Mouse (Mus musculus): ENCODE results near the gene Wfdc6b. TPM values are rescaled to one million over a fixed set of nuclear protein-coding genes. Genes with fewer than 3 reads are reported as not detected.

The Wfdc6b gene
- polyA plus RNA-seq, 1 experiment: not detected

- H3K27me3 ChIP-seq (ENCODE audit: control insufficient read depth, insufficient read depth, insufficient read length): peaks cover 13% of the 10 kb centered on the region
- no peak for TF ChIP-seq MAX (IDR thresholded peaks at IDR 0.05; ENCODE audit: low read depth)
- TF ChIP-seq MYOD1 (IDR thresholded peaks at IDR 0.05; ENCODE audit: control insufficient read depth in 1 of 3, insufficient read length in 2 of 3, low read depth in 2 of 3): no peak
- TF ChIP-seq TCF12 (IDR thresholded peaks at IDR 0.05; ENCODE audit: insufficient read depth, poor library complexity, severe bottlenecking): no peak
- TF ChIP-seq POLR2A (IDR thresholded peaks at IDR 0.05; ENCODE audit: insufficient read length, low read depth): no peak
- no peak for TF ChIP-seq POLR2AphosphoS2 (IDR thresholded peaks at IDR 0.05; ENCODE audit: insufficient read length, low read depth)
- TF ChIP-seq SRF (IDR thresholded peaks at IDR 0.05; ENCODE audit: control insufficient read depth, insufficient read length, low read depth): no peak
- TF ChIP-seq E2F4 (IDR thresholded peaks at IDR 0.05; ENCODE audit: insufficient read depth): no peak
- TF ChIP-seq TCF3 (IDR thresholded peaks at IDR 0.05; ENCODE audit: insufficient read length, low read depth): no peak
- TF ChIP-seq MYOG (IDR thresholded peaks at IDR 0.05; ENCODE audit: control insufficient read depth in 1 of 3, insufficient read depth in 1 of 3, insufficient read length in 2 of 3, low read depth in 2 of 3): no peak
- TF ChIP-seq REST (IDR thresholded peaks at IDR 0.05; ENCODE audit: insufficient read depth, insufficient read length): no peak
- no peak for TF ChIP-seq CEBPB (IDR thresholded peaks at IDR 0.05; ENCODE audit: insufficient read depth, poor library complexity, severe bottlenecking)
- no peak for TF ChIP-seq USF1 (IDR thresholded peaks at IDR 0.05; ENCODE audit: low read depth)
- no peaks in the 10 kb centered on the region for H3K36me3 ChIP-seq (ENCODE audit: control insufficient read depth, insufficient read depth)
- H3K4me2 ChIP-seq (ENCODE audit: low read depth): no peak overlapping the region
- no peak overlapping the region for H3K4me3 ChIP-seq
- H3ac ChIP-seq (ENCODE audit: control insufficient read depth, insufficient read length): no peak overlapping the region
- no peaks in the 10 kb centered on the region for H3K79me2 ChIP-seq (ENCODE audit: control insufficient read depth, insufficient read depth)
Observed at GRCm38 (mm10) chr2:164621775-164622174, 8.5 kb downstream of the Wfdc6b start.

DNA sequence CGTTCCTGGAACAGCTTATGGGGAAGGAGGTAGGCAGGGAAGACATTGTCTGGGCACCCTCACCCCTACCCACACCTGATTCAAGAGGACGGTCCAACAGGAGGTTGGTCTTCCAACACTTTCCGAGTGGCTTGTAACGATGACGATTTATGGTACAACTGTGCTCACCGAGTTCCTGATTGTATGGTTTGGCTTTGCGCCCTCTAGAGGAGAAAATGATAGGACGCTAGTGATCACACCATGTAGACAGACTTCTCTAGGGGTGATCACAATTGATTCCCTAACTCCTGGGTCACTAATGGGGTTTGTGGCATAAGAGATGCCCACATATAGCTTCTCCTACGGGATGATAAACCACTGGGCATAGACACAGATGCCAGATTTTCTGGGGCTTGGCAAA lies 21.9 kb downstream of the Wfdc6b start:
- H3ac ChIP-seq (ENCODE audit: control insufficient read depth, insufficient read length): no peak overlapping the region
- H3K36me3 ChIP-seq (ENCODE audit: control insufficient read depth, insufficient read depth): no peaks in the 10 kb centered on the region
- H3K27me3 ChIP-seq (ENCODE audit: control insufficient read depth, insufficient read depth, insufficient read length): peaks cover 5% of the 10 kb centered on the region
- H3K4me2 ChIP-seq (ENCODE audit: low read depth): no peak overlapping the region
- no peaks in the 10 kb centered on the region for H3K79me2 ChIP-seq (ENCODE audit: control insufficient read depth, insufficient read depth)
- TF ChIP-seq POLR2A (IDR thresholded peaks at IDR 0.05; ENCODE audit: insufficient read length, low read depth) (no peak), MYOD1 (IDR thresholded peaks at IDR 0.05; ENCODE audit: control insufficient read depth in 1 of 3, insufficient read length in 2 of 3, low read depth in 2 of 3) (no peak), E2F4 (IDR thresholded peaks at IDR 0.05; ENCODE audit: insufficient read depth) (no peak), CEBPB (IDR thresholded peaks at IDR 0.05; ENCODE audit: insufficient read depth, poor library complexity, severe bottlenecking) (no peak), USF1 (IDR thresholded peaks at IDR 0.05; ENCODE audit: low read depth) (no peak), SRF (IDR thresholded peaks at IDR 0.05; ENCODE audit: control insufficient read depth, insufficient read length, low read depth) (no peak)
- no peak overlapping the region for H3K4me3 ChIP-seq

DNA sequence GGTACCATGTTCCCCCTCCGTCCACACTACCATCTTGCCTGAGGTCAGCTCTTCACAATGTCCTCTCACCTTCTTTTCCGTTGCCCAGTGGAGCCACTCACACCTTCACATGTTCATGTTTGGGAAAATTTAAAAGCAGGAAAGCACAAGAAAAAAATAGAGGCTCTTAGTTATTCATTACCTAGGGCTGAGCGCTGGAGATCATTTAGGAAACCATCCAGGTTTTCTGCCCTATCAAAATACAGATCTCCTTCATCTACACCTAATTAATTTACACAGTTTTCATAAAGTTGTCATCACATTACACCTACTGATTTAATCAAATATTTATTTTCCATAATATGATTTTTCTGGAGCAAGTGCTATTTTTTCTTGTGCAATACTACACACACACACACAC lies 25.4 kb downstream of the Wfdc6b start, which contains the start of gene Wfdc16:
Gene Wfdc16, minus strand, starts transcription at position 101 of the 400 bp plus-strand sequence.
- Histone ChIP-seq H3K4me2 (ENCODE audit: low read depth) (no peak within 1 kb of the TSS), H3ac (ENCODE audit: control insufficient read depth, insufficient read length) (no peak within 1 kb of the TSS), H3K4me3 (no peak within 1 kb of the TSS), H3K36me3 (ENCODE audit: control insufficient read depth, insufficient read depth) (no peaks in the 10 kb centered on the region), H3K27me3 (ENCODE audit: control insufficient read depth, insufficient read depth, insufficient read length) (peaks cover 22% of the 10 kb centered on the region), H3K79me2 (ENCODE audit: control insufficient read depth, insufficient read depth) (no peaks in the 10 kb centered on the region)
- TF ChIP-seq SRF (IDR thresholded peaks at IDR 0.05; ENCODE audit: control insufficient read depth, insufficient read length, low read depth) (no peak), POLR2A (IDR thresholded peaks at IDR 0.05; ENCODE audit: insufficient read length, low read depth) (no peak), CEBPB (IDR thresholded peaks at IDR 0.05; ENCODE audit: insufficient read depth, poor library complexity, severe bottlenecking) (no peak), TCF12 (IDR thresholded peaks at IDR 0.05; ENCODE audit: insufficient read depth, poor library complexity, severe bottlenecking) (no peak)

- H3K79me2 ChIP-seq (ENCODE audit: control insufficient read depth, insufficient read depth): no peaks in the 10 kb centered on the region
- H3K4me2 ChIP-seq (ENCODE audit: low read depth): no peak overlapping the region
- no peak for TF ChIP-seq CEBPB (IDR thresholded peaks at IDR 0.05; ENCODE audit: insufficient read depth, poor library complexity, severe bottlenecking)
- TF ChIP-seq TCF3 (IDR thresholded peaks at IDR 0.05; ENCODE audit: insufficient read length, low read depth): no peak
- no peak for TF ChIP-seq MAX (IDR thresholded peaks at IDR 0.05; ENCODE audit: low read depth)
- no peak for TF ChIP-seq POLR2A (IDR thresholded peaks at IDR 0.05; ENCODE audit: insufficient read length, low read depth)
- TF ChIP-seq POLR2AphosphoS2 (IDR thresholded peaks at IDR 0.05; ENCODE audit: insufficient read length, low read depth): no peak
- no peak for TF ChIP-seq REST (IDR thresholded peaks at IDR 0.05; ENCODE audit: insufficient read depth, insufficient read length)
- TF ChIP-seq USF1 (IDR thresholded peaks at IDR 0.05; ENCODE audit: low read depth): no peak
- TF ChIP-seq MYOG (IDR thresholded peaks at IDR 0.05; ENCODE audit: control insufficient read depth in 1 of 3, insufficient read depth in 1 of 3, insufficient read length in 2 of 3, low read depth in 2 of 3): no peak
- no peak for TF ChIP-seq SRF (IDR thresholded peaks at IDR 0.05; ENCODE audit: control insufficient read depth, insufficient read length, low read depth)
- TF ChIP-seq E2F4 (IDR thresholded peaks at IDR 0.05; ENCODE audit: insufficient read depth): no peak
- no peak for TF ChIP-seq MYOD1 (IDR thresholded peaks at IDR 0.05; ENCODE audit: control insufficient read depth in 1 of 3, insufficient read length in 2 of 3, low read depth in 2 of 3)
- TF ChIP-seq TCF12 (IDR thresholded peaks at IDR 0.05; ENCODE audit: insufficient read depth, poor library complexity, severe bottlenecking): no peak
- H3K27me3 ChIP-seq (ENCODE audit: control insufficient read depth, insufficient read depth, insufficient read length): peaks cover 20% of the 10 kb centered on the region
- H3ac ChIP-seq (ENCODE audit: control insufficient read depth, insufficient read length): no peak overlapping the region
- H3K36me3 ChIP-seq (ENCODE audit: control insufficient read depth, insufficient read depth): no peaks in the 10 kb centered on the region
- H3K4me3 ChIP-seq: no peak overlapping the region
Observed at GRCm38 (mm10) chr2:164641129-164641528, 27.8 kb downstream of the Wfdc6b start.

DNA sequence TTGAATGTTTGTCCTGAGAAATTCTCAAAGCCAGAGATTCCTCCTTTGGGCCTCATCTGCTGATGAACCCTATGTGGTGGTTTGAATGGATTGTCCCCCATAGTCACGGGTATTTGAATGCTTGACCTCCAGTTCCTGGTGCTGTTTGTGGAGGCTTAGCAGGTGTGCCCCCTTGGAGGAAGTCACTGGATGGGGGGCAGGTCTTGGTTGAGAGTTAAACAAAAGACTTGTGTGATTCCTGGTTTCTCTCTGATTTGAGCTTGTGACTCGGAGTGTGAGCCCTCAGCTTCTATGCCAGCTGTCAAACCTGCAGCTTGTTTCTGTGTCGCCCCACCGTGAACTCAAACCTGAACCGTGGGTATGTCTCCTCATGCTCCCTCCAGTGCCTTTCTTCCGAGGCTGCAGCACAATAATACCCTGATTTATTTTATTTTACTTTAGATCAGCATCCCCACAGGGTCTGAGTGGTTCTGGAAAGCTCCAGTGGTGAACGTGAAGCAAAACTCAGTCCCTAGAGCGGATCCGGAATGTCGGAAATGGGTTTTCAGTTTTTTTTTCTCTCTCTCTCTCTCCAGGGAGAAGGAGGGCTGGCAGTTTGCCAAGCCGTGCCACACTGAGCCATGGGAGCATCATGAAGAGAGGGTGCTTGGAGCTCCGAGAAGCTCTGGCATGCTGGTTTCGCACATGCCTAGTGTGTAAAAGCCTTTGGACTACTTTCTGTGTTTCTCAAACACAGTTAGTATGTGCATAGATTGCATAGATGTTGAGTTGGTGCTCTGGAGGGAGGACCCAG lies 28.8 kb downstream of the Wfdc6b start:
- peaks cover 20% of the 10 kb centered on the region for H3K27me3 ChIP-seq (ENCODE audit: control insufficient read depth, insufficient read depth, insufficient read length)
- H3K79me2 ChIP-seq (ENCODE audit: control insufficient read depth, insufficient read depth): no peaks in the 10 kb centered on the region
- no peaks in the 10 kb centered on the region for H3K36me3 ChIP-seq (ENCODE audit: control insufficient read depth, insufficient read depth)
- H3ac ChIP-seq (ENCODE audit: control insufficient read depth, insufficient read length): no peak overlapping the region
- no peak overlapping the region for H3K4me3 ChIP-seq
- TF ChIP-seq MYOD1 (IDR thresholded peaks at IDR 0.05; ENCODE audit: control insufficient read depth in 1 of 3, insufficient read length in 2 of 3, low read depth in 2 of 3): no peak
- no peak for TF ChIP-seq POLR2AphosphoS2 (IDR thresholded peaks at IDR 0.05; ENCODE audit: insufficient read length, low read depth)
- TF ChIP-seq TCF3 (IDR thresholded peaks at IDR 0.05; ENCODE audit: insufficient read length, low read depth): no peak
- TF ChIP-seq MYOG (IDR thresholded peaks at IDR 0.05; ENCODE audit: control insufficient read depth in 1 of 3, insufficient read depth in 1 of 3, insufficient read length in 2 of 3, low read depth in 2 of 3): no peak
- no peak for TF ChIP-seq REST (IDR thresholded peaks at IDR 0.05; ENCODE audit: insufficient read depth, insufficient read length)
- no peak for TF ChIP-seq USF1 (IDR thresholded peaks at IDR 0.05; ENCODE audit: low read depth)
- TF ChIP-seq E2F4 (IDR thresholded peaks at IDR 0.05; ENCODE audit: insufficient read depth): no peak
- TF ChIP-seq CEBPB (IDR thresholded peaks at IDR 0.05; ENCODE audit: insufficient read depth, poor library complexity, severe bottlenecking): no peak
- TF ChIP-seq POLR2A (IDR thresholded peaks at IDR 0.05; ENCODE audit: insufficient read length, low read depth): no peak
- no peak for TF ChIP-seq SRF (IDR thresholded peaks at IDR 0.05; ENCODE audit: control insufficient read depth, insufficient read length, low read depth)
- TF ChIP-seq MAX (IDR thresholded peaks at IDR 0.05; ENCODE audit: low read depth): no peak
- no peak for TF ChIP-seq TCF12 (IDR thresholded peaks at IDR 0.05; ENCODE audit: insufficient read depth, poor library complexity, severe bottlenecking)
- no peak overlapping the region for H3K4me2 ChIP-seq (ENCODE audit: low read depth)
